Mouse (Mus musculus) lung, embryonic 16.5 days (tissue): Measurements from ENCODE around the gene Ano10. TPM values are rescaled to one million over a fixed set of nuclear protein-coding genes. Genes with fewer than 3 reads are reported as not detected.
"Not testable (repeated sequence)": the region's sequence is repeated elsewhere in the genome, so short reads cannot be mapped to it uniquely, and the experiment has no call there.

ENCODE experiments used
- ATAC-seq: fragments of 200-750 bp; cut with Nextera tagmentation; 2 replicates; pipeline ENCODE4 v1.8.0; 2017; ENCODE audit warnings: low read depth, mild to moderate bottlenecking, moderate library complexity
- H3K27ac ChIP-seq: fragments of 300-500 bp; sonication (generic); 2 replicates; pipeline ENCODE4 v1.5.1; 2014; ENCODE audit warnings: mild to moderate bottlenecking, control low read depth, low read length
- H3K27me3 ChIP-seq: fragments of 300-500 bp; sonication (generic); 2 replicates; pipeline ENCODE4 v1.6.1; 2014; ENCODE audit warnings: low read depth, low read length, mixed read lengths; ENCODE audit not compliant: control insufficient read depth, insufficient read depth
- H3K36me3 ChIP-seq: fragments of 300-500 bp; sonication (generic); 2 replicates; pipeline ENCODE4 v1.6.1; 2014; ENCODE audit warnings: low read length; ENCODE audit not compliant: control insufficient read depth, insufficient read depth
- H3K4me1 ChIP-seq: fragments of 300-500 bp; sonication (generic); replicated peaks from 2 replicates; pipeline ENCODE4 v1.6.1; 2014; ENCODE audit warnings: low read length, mixed read lengths; ENCODE audit not compliant: control insufficient read depth, insufficient read depth
- H3K4me2 ChIP-seq: fragments of 300-500 bp; sonication (generic); 2 replicates; pipeline ENCODE4 v1.6.1; 2014; ENCODE audit warnings: low read depth, low read length, control low read depth
- H3K4me3 ChIP-seq: fragments of 300-500 bp; sonication (generic); 2 replicates; pipeline ENCODE4 v1.5.1; 2014; ENCODE audit warnings: mild to moderate bottlenecking, low read length, control low read depth
- H3K9ac ChIP-seq: fragments of 300-500 bp; sonication (generic); 2 replicates; pipeline ENCODE4 v1.6.1; 2014; ENCODE audit warnings: low read length, control low read depth
- H3K9me3 ChIP-seq: fragments of 300-500 bp; sonication (generic); 2 replicates; pipeline ENCODE4 v1.6.1; 2016; ENCODE audit warnings: low read length; ENCODE audit not compliant: control insufficient read depth
- WGBS: fragments of 180-500 bp; shearing (Covaris S2); extraction: QIAGEN DNeasy Blood & Tissue Kit; methylation state at CpG from one replicate; pipeline ENCODE4 v1.1.7; 2014; 5-methylcytosine and 5-hydroxymethylcytosine counted together
- polyA plus RNA-seq: library from polyadenylated mRNA; unstranded; fragments of >200 nt; fragmentation: Nextera tagmentation; extraction: Ambion mirVana; gene quantifications from 2 replicates; pipeline ENCODE4 v1.2.1, GENCODE M21; 2015

The Ano10 gene
- polyA plus RNA-seq, 1 experiment from 2014 or later = 31.8 TPM

DNA sequence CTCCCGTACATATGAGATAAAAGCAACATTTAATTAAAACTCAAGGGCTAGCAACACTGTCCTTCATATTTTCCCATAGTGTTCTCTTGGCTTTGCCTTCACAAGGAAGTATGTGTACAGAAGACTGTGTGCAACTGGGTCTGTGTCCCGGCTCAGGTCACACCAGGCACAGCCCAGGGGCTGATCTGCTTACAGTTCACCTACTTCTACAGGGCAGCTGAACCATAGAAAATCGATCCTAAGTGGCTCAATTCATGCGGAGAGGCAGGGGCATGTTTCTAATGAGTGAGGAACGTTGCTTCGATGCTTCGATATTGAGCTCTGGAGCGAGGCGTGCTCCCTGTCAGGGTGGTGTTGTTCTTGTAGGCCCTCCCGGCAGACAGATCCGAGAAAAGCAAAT is 21.3 kb upstream of the Ano10 start:
- Histone ChIP-seq H3K27me3 (no peaks in the 10 kb centered on the region), H3K4me1 (no peaks in the 10 kb centered on the region), H3K4me3 (no peak overlapping the region), H3K9me3 (no peaks in the 10 kb centered on the region), H3K4me2 (no peak overlapping the region), H3K27ac (no peak overlapping the region), H3K36me3 (no peaks in the 10 kb centered on the region), H3K9ac (no peak overlapping the region)
- ATAC-seq = no peak
- 70% methylated on average over 11 of the region's 11 CpGs for WGBS

DNA sequence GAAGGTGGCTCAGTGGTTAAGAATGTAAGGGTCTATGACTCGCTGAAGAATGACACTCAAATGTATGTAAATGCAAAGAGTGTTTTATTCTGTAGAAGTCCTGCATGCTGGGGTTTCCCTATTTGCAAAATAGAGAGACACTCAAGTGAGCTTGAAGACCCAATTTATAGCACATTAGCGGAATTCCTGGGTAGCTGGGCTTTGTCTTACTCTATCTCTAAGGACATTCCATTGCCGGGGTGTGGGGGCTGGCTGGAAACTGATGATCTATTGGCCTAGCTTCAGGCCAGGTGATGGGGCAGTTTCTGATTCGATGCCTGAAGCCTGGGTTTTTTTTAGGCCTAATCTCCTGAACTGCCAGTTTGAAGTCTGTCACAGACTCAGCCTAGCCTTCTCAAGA is 20.7 kb upstream of the Ano10 start:
- Histone ChIP-seq H3K27me3 (no peaks in the 10 kb centered on the region), H3K9ac (no peak overlapping the region), H3K36me3 (no peaks in the 10 kb centered on the region), H3K4me1 (0 out of 2 replicates have a peak, but pooled peaks cover 4% of the 10 kb centered on the region), H3K27ac (no peak overlapping the region), H3K4me3 (no peak overlapping the region), H3K9me3 (no peaks in the 10 kb centered on the region), H3K4me2 (no peak overlapping the region)
- 47% methylated on average over 4 of the region's 4 CpGs for WGBS
- no peak for ATAC-seq

DNA sequence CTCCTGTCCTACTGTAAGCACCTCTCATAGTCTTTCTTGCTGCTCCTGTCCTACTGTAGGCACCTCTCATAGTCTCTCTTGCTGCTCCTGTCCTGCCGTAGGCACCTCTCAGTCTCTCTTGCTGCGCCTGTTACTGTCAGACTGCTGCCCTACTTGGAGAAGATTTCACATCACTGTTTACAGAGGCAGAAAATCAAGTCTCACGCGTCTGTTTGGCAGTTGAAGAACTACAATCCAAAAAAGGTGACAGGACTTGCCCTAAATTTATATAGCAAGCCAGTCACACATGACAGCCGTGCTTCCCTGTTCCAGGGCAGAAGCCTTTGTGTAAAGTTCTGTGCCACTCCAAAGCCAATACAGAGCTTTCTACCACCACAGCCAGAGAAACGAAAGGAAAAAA is 20.2 kb upstream of the Ano10 start:
- no peak overlapping the region for H3K9ac ChIP-seq
- no peaks in the 10 kb centered on the region for H3K36me3 ChIP-seq
- 68% methylated on average over 6 of the region's 6 CpGs for WGBS
- H3K27ac ChIP-seq = no peak overlapping the region
- no peak overlapping the region for H3K4me2 ChIP-seq
- no peaks in the 10 kb centered on the region for H3K9me3 ChIP-seq
- H3K4me1 ChIP-seq = peaks cover 4% of the 10 kb centered on the region; the same call in 1 of the 2 replicates
- ATAC-seq = no peak
- H3K4me3 ChIP-seq = no peak overlapping the region
- no peaks in the 10 kb centered on the region for H3K27me3 ChIP-seq

DNA sequence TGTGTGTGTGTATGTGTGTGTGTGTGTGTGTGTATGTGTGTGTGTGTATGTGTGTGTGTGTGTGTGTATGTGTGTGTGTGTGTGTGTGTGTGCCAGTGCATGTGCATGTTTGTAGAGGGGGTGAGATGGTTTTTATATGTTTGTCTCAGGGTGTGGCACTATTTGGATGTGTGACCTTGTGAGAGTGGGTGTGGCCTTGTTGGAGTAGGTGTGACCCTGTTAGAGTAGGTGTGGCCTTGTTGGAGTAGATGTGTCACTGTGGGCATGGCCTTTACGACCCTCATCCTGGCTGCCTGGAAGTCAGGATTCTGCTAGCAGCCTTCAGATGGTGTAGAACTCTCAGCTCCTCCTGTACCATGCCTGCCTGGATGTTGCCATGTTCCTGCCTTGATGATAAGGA is 18.9 kb upstream of the Ano10 start:
- H3K27me3 ChIP-seq, H3K4me3 ChIP-seq, H3K9ac ChIP-seq, H3K9me3 ChIP-seq, ATAC-seq, H3K27ac ChIP-seq, H3K36me3 ChIP-seq, H3K4me1 ChIP-seq, H3K4me2 ChIP-seq: not testable (repeated sequence)
- WGBS = 85% methylated on average over 1 of the region's 1 CpGs

DNA sequence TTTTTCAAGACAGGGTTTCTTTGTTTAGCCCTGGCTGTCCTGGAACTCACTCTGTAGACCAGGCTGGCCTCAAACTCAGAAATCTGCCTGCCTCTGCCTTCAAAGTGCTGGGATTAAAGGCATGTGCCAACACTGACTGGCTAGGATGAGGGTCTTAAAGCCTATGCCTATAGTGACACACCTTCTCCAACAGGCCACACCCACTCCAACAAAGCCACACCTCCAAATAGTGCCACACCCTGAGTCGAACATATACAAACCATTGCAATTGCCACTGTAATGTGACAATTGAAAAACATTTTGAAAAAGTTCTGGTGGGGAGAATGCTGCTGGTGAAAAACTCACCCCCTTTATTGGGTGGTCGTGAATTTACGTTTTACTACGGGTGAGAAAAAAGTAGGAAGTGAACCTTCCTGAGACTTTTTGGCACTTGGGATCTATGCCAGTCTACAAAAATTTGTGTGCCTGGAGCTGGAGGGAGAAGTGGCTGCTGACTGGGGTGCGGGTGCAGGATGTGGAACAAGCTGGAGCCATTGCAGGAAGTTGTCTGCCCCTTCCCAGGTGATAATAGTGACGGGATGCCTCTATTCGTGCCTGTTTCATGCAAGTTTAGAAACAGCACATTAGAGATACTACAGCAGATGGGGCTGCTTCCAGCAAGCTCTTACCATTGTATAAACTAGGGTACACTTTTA is 18.2 kb upstream of the Ano10 start:
- H3K9ac ChIP-seq = no peak overlapping the region

DNA sequence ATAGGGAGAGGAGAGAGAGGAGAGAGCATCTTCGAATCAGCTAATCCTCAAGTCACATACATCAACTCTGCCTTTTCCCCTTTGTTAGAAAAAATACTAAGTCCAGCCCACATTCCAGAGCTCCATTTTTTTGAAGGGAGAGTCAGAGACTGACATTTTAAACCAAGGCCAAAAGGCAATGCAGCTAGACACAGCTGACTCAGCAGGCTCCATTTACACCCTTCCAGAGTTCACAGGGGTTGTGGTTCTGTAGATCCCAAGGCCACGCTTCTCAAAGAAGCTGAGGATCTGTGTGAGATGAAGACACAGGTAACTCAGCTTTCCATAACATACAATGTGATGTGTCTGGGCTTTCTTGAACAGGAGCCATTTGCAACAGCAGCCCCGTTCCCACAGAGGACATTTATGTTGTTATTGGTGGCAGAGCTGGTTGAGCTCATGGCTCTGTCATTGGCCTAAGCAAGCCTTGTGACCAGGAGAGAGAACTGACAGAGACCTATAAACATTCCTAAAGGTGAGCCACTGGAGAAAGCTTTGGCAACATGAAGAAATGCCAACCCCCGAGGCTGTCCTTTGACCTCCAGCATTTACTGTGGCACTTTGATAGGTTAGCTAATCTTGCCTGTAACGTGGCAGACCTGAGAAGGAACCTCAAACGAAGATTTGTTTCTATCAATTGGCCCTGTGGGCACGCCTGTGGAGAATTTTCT is 17.0 kb upstream of the Ano10 start:
- peak; percentile 62 for ATAC-seq
- H3K9ac ChIP-seq = peak overlapping the region; percentile 80
- no peaks in the 10 kb centered on the region for H3K9me3 ChIP-seq
- 60% methylated on average over 7 of the region's 7 CpGs for WGBS
- no peaks in the 10 kb centered on the region for H3K36me3 ChIP-seq
- no peaks in the 10 kb centered on the region for H3K27me3 ChIP-seq
- H3K27ac ChIP-seq = peak overlapping the region; percentile 88
- peak overlapping the region; percentile 60 for H3K4me2 ChIP-seq
- peak overlapping the region; percentile 69 for H3K4me3 ChIP-seq
- H3K4me1 ChIP-seq = peaks cover 4% of the 10 kb centered on the region; the same call in 1 of the 2 replicates

More for the DNA sequence above, 18.2 kb upstream of the Ano10 start:
- Histone ChIP-seq H3K9me3 (no peaks in the 10 kb centered on the region), H3K36me3 (no peaks in the 10 kb centered on the region), H3K27me3 (no peaks in the 10 kb centered on the region), H3K27ac (no peak overlapping the region), H3K4me1 (peaks cover 4% of the 10 kb centered on the region; the same call in 1 of the 2 replicates), H3K4me3 (no peak overlapping the region), H3K4me2 (no peak overlapping the region)
- 80% methylated on average over 7 of the region's 7 CpGs for WGBS
- ATAC-seq = no peak

DNA sequence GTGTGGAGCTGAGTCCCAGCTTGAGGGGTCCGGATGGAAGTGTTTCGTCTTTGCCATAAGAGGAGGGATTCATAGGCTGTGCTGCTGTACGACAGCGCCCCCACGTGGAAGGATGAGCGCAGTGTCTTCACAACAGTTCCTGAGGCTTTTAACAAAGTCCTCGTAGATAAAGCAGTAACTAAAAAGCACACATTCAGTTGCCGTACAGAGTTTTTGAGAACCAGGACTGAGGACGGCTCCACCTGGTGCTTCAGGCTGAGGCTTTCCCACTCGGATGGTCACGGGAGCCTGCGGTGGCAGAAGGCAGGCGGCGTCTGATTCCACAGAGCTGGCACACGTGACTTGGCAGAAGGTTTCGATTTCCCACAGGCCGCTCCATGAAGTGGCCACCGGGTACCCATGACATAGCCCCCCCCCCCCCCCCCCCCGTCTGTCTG is 16.4 kb upstream of the Ano10 start:
- Histone ChIP-seq H3K36me3 (no peaks in the 10 kb centered on the region), H3K9me3 (no peaks in the 10 kb centered on the region), H3K27me3 (no peaks in the 10 kb centered on the region), H3K9ac (peak overlapping the region; percentile 80), H3K4me3 (peak overlapping the region; percentile 69), H3K27ac (peak overlapping the region; percentile 88), H3K4me2 (peak overlapping the region; percentile 60), H3K4me1 (peaks cover 4% of the 10 kb centered on the region; the same call in 1 of the 2 replicates)
- ATAC-seq = peak; percentile 93
- 0% methylated on average over 18 of the region's 19 CpGs for WGBS

DNA sequence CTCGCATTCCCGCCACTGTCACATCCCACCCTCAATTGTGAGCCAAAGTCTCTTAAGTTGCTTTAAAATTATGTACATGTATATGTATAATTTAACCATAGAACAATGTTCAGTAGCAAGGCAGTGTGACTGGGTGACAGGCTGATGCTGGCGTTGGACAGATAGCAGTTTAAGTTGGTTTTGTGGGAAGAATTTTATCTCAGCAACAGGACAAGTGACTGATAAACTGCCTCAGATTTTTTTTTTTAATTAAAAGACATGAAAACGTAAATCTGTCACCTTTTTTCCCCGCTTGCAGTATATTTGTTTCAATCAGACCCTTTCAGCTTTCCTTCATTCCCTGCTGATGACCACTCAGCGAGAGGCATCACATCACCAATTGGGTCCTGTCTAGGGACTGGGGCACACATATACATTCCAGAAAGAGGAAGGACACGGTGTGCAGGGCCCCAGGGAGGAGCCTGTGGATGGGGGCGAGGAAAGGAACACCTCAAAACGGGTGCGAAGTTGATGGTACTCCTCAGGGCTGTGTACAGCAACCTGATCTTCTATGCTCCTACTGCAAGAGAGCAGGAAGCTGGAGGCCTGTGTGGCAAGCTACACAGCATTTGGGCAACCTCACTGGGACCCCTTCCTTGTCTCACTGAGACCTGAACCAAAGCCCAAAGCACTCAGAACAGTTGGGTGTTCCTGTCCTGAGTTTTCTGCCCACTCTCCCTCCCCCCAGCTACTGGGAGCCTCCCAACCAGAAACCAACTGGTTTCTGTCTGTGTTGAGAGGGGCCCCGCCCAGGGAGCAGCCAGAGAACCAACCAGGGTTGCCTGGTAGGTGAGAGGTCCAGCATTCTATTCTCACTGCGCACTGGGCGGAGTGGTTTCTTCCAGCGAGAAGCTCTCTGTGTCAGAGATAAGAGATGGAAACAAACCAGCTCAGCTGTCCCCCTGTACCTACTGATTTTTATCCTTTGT is 15.1 kb upstream of the Ano10 start:
- Histone ChIP-seq H3K4me3 (no peak overlapping the region), H3K36me3 (no peaks in the 10 kb centered on the region), H3K27ac (no peak overlapping the region), H3K9ac (no peak overlapping the region), H3K9me3 (no peaks in the 10 kb centered on the region), H3K4me2 (no peak overlapping the region), H3K27me3 (no peaks in the 10 kb centered on the region), H3K4me1 (peaks cover 4% of the 10 kb centered on the region; the same call in 1 of the 2 replicates)
- no peak for ATAC-seq
- WGBS = 50% methylated on average over 14 of the region's 14 CpGs

DNA sequence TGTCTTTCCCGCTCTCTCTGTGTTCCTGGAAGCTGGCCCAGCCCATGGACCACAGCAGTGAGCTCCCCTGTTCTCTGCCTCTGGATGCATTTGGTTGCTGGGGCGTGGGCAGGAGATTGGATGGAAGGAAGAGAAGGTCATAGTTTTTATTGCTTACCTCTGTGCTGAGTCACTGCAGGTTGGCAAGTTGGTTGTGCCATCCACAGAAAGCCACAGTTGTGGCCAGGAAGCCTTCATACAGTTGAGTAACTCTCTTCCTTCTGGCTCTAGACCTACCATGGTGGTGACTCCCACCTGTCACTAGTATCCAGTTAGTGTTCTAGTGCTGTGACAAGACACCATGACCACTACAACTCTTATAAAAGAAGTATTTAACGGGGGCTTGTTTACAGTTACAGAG is 11.1 kb upstream of the Ano10 start:
- 69% methylated on average over 3 of the region's 3 CpGs for WGBS
- Histone ChIP-seq H3K4me2 (no peak overlapping the region), H3K9me3 (no peaks in the 10 kb centered on the region), H3K27me3 (no peaks in the 10 kb centered on the region), H3K27ac (no peak overlapping the region), H3K36me3 (no peaks in the 10 kb centered on the region), H3K4me3 (no peak overlapping the region), H3K9ac (no peak overlapping the region), H3K4me1 (peaks cover 3% of the 10 kb centered on the region; the same call in 1 of the 2 replicates)
- no peak for ATAC-seq
